Mouse (Mus musculus) liver, adult 2 months (tissue): ENCODE data around the gene Rdm1.

Experiments
- CTCF ChIP-seq: fragments of 200-500 bp; IDR thresholded peaks from 2 replicates; pipeline ENCODE4 v1.5.1; 2011; ENCODE audit warnings: low read depth, low read length, control low read depth
- POLR2A ChIP-seq: fragments of 200-500 bp; IDR thresholded peaks from 2 replicates; pipeline ENCODE4 v1.6.1; 2011; ENCODE audit warnings: low read length, control low read depth; ENCODE audit not compliant: insufficient read depth; ENCODE audit errors: extremely low read depth

- TF ChIP-seq CTCF = no peak
- TF ChIP-seq POLR2A = no peak
Measured at GRCm38 (mm10) chr11:101589989-101590624, 36.9 kb upstream of the Rdm1 start.
